Mouse (Mus musculus): ENCODE measurements around the gene Dcun1d4. TPM values are rescaled to one million over a fixed set of nuclear protein-coding genes. Genes with fewer than 3 reads are reported as not detected.
"Not testable (repeated sequence)": the region's sequence is repeated elsewhere in the genome, so short reads cannot be mapped to it uniquely, and the experiment has no call there.

The Dcun1d4 gene
- polyA plus RNA-seq, 1 experiment = 9.4 TPM

DNA sequence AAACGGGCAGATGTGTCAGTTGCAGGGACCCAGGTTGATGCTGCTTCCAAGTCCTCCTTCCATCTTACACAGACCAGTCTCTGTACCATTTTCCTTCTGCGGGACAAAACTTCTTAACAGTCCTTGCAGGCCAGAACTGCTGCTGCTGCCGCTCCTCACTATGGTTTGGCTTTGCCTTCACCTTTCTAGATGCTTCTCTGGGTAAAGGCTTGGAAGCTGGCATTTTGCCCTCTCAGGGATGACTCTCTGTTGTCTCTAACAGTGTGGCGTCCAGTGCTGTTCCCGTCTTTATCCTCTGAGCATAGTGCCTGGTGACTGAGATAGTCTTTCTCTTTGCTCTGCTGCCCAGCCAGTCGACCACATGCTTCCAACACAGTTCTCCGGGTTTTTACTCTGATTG, 66.5 kb downstream of the Dcun1d4 start:
- no peak for DNase-seq (ENCODE audit: low read depth)

DNA sequence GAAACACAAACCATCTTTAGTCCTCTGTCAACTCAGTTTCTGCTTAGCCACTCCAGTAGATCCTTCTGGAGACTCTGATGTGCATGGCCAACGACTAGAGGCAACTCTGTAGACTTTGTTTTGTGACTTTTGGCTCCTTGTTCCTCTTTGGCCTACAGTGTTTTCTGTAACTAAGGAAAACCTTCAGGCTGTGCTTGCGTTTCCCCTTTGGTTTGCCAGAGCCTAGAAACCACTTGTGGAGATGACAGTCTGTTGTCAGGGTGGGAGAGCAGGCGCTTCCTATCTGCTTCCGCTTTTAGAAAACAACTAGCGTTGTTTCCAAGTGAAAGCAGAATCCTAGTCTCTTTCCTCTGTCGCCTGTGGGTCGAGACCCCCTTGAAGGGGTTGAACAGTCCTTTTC, 67.4 kb downstream of the Dcun1d4 start:
- no peak for DNase-seq (ENCODE audit: low read depth)

DNA sequence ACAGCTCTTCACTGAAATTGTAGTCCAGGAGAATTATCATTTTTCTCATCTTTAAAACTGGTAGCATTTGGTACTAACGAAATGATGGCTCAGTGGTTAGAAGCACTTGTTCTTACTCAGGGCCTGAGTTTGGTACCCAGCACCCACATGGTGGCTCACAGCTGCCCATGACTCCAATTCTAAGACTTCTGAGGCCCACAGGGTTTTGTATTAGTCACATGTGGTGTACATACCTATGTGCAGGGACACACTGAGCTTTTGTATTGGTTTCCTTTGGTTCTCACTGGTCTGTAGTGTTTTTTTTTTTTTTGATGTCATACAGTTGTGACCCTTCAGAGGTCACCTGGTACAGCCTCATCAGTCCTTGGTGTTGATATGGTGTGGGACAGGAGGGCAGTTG, 68.0 kb downstream of the Dcun1d4 start:
- no peak for DNase-seq (ENCODE audit: low read depth)

- DNase-seq (ENCODE audit: low read depth) = no peak
Measured at GRCm38 (mm10) chr5:73551836-73552235, 71.0 kb downstream of the Dcun1d4 start.

GRCm38 (mm10) chr5:73553903-73554302, 73.1 kb downstream of the Dcun1d4 start:
- DNase-seq (ENCODE audit: low read depth) = no peak

DNA sequence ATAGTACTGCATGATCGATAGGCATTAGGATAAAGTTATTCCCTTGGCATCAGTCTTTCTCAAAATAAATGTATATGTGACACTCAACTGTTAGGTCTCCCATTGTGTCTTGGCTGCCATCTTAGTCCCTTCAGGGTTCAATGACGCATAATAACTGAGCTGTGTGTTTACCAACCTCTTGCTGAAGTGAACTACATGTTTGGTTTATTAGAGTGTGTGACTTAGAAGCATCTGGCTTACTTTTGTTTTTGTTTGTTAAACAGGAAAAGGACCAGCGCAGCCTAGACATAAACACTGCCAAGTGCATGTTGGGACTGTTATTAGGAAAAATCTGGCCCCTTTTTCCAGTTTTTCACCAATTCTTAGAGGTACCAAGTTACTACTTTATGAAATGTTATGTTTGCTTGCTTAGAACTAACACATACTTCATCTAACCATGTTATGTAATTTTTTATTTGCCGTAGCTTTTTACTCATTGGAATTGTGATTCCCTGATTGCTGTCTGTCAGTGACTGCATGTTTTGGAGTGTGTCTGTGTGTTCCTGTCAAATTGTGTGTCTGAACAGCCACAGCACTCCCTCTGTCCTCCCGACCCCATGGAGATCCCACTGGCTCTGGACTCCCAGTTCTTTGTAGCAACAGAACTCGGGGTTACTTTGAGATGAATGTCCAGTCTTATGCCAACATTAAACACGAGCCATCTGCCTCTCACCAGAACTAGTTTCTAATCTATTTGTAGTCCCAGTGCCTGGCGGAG, 74.5 kb downstream of the Dcun1d4 start:
- DNase-seq (ENCODE audit: low read depth) = no peak

- no peak for DNase-seq (ENCODE audit: low read depth)
Measured at GRCm38 (mm10) chr5:73556733-73557425, 76.1 kb downstream of the Dcun1d4 start.

- DNase-seq (ENCODE audit: low read depth) = no peak
Measured at GRCm38 (mm10) chr5:73558756-73559155, 78.0 kb downstream of the Dcun1d4 start.

GRCm38 (mm10) chr5:73564038-73564437, 83.2 kb downstream of the Dcun1d4 start:
- peak; percentile 54 for DNase-seq (ENCODE audit: low read depth)

- peak; percentile 79 for DNase-seq (ENCODE audit: low read depth)
Measured at GRCm38 (mm10) chr5:73566119-73566518, 85.3 kb downstream of the Dcun1d4 start.

DNA sequence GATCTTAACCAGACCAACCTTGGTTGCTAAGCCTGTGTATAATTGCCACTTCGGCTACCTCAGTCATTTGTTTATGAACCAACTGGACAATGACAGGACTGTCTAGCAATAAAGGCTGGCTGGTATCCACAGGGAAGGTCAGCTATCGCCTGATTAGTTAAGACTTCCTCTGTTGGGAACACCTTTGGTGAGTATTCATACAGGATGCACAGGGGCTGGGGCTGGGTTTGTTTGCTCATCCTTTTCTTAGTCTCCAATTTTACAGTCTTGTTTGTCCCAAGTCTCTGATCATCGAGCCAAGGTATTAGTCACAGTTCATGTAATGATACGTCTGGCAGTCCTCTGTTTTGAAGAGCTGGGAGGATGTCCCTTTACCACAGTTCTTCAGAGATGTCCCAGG, 86.1 kb downstream of the Dcun1d4 start:
- peak; percentile 24 for DNase-seq (ENCODE audit: low read depth)

DNA sequence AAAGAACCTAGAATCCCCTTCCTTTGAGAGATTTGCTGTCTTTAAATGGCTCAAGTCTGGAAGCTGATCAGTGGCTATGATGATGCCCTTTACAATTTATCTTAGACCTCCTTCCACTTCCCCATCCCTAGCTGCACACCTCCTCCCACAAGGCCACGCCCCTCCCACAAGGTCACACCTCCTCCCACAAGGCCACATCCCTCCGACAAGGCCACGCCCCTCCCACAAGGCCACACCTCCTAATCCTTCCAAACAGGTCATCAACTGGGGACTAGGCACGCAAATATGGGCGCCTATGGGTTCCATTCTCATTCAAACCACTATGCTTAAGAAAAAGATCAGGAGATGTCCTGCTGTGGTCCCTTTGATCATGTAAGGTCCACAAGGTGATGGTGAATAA, 88.4 kb downstream of the Dcun1d4 start:
- no peak for DNase-seq (ENCODE audit: low read depth)

DNA sequence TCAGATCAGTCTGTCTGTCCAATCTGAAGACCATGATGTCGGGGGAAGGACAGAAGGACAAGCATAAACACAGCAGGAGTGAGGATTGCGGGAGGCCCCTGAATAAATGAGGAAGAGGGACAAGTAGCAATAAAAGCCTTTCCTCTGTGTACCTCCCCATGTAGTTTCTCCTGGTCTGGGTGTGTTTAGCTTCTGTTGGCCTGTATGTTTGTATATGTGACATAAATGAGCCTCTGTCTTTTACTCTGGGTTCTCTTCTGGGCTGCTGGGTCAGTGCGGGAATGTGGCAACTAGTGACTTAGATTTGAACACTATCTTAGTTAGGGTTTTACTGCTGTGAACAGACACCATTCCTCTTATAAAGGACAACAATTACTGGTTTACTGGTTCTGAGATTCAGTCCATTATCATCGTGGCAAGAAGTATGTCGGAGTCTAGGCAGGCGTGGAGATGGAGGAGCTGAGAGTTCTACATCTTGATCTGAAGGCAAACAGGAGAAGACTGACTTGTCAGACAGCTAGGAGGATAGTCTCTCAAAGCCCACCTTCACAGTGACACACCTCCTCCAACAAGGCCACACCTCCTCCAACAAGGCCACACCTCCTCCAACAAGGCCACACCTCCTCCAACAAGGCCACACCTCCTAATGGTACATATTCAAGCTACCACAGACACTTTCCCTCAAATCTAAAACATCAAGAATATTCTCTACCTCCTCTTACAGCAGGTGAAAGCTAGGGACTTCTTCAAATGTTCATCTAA, 90.8 kb downstream of the Dcun1d4 start:
- DNase-seq (ENCODE audit: low read depth) = no peak

- DNase-seq (ENCODE audit: low read depth) = no peak
Measured at GRCm38 (mm10) chr5:73572846-73573245, 92.0 kb downstream of the Dcun1d4 start.

GRCm38 (mm10) chr5:73573789-73574188, 93.0 kb downstream of the Dcun1d4 start:
- DNase-seq (ENCODE audit: low read depth) = no peak

DNA sequence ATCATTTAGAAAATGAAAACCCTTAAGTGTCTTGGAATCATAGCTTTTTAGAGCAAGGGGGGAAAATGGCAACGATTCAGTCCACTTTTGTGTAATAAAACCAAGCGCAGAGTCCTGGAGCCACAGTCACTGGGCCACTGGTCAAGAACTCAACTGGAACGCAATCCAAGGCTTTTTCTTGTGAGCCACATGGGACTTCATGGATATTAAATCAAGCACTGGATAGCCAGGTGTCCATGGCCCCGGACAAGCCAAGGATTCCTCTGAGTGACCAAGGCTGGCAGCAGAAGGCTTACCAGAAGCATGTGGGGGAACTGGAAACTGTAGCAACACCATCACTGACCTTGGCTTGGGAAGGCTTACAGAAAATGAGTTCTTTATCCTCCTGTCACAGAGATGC, 93.8 kb downstream of the Dcun1d4 start:
- no peak for DNase-seq (ENCODE audit: low read depth)

GRCm38 (mm10) chr5:73576708-73577107, 95.9 kb downstream of the Dcun1d4 start:
- DNase-seq (ENCODE audit: low read depth) = no peak

DNA sequence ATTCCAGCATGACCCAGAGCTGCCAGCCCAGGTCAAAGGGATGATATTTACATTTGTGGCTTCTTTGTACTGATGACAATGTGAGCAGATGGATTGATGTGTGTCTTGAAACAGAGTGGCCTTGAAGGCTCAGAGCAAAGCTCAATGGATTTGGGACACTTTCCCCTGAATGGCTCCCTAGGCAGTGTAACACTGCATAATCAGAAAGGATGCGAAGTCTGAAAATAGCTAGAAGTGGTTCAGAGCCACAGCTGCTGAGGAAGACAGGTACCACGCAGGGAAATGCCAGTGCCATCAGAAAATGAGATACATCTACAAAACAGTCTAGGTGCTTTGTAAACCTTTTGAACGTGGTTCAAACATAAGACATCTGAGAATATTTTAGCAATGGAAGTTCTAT, 97.3 kb downstream of the Dcun1d4 start:
- no peak for DNase-seq (ENCODE audit: low read depth)

DNA sequence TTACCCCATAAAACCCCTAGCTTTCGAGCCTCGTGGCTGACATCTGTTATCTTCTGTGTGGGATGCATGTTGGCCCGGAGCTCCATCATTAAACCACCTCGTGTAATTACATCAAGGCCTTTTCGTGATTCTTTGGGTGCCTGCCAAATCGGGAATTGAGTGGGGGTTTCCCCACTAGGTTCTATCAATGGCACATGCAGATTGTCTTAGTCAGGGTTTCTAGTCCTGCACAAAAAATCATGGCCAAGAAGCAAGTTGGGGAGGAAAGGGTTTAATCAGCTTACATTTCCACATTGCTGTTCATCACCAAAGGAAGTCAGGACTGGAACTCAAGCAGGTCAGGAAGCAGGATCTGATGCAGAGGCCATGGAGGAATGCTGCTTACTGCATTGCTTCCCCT, 103.2 kb downstream of the Dcun1d4 start:
- not testable (repeated sequence) for DNase-seq (ENCODE audit: low read depth)

DNA sequence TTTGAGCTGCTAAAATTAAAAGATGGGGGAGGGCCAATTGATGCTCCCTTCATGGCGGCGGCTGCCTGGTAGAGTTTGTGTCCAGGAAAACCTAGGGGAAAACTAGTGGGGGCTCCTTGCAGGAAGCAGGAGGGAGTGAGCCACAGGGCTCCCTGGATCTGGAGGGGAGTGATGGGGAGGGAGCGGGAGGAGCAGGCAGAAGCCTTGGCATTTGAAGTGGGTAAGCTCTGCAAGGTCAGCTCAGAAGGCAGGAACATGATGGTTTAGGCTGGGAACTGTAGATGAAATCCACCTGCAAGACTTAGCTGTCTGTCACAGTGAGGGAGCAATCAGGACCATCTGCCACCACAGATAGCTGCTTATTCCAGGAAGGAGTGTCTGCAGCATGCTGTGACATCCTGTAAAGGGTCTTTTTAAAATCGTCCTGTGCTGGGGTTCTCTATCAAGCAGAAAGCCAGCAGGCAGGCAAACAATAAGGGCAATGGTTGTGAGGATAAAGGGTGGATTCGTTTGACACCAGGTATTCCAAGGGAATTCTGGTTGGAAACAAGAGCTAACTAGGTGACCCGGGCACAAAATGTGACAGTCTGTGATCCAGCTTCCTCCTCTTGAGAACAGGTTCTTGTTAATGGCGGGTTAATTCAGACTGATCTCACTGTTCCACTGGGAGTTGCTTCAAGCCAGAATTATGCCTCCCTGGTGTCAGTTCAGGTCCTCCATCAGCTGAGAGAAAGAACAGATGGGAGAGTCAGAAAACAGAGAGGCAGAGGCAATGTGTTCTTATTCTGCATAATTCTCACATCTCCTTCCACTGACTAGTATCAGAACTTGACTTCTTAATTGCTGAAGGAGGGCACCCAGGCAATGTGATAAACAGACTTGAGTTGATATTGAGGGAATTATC, 104.7 kb downstream of the Dcun1d4 start:
- DNase-seq (ENCODE audit: low read depth) = no peak

- no peak for DNase-seq (ENCODE audit: low read depth)
Measured at GRCm38 (mm10) chr5:73586597-73586996, 105.8 kb downstream of the Dcun1d4 start.

- no peak for DNase-seq (ENCODE audit: low read depth)
Measured at GRCm38 (mm10) chr5:73587119-73587518, 106.3 kb downstream of the Dcun1d4 start.

All from gonadal fat pad, adult 2 months (tissue).